Mouse (Mus musculus) right cerebral cortex, postnatal 10 days (tissue): ENCODE measurements around the gene Arhgef3.

Experiments
- DNase-seq, 2 experiments: peaks; one replicate each; pipeline ENCODE4 v3.0.0; 2021; ENCODE audit warnings: low spot score in 2 of 2

The Arhgef3 gene

DNA sequence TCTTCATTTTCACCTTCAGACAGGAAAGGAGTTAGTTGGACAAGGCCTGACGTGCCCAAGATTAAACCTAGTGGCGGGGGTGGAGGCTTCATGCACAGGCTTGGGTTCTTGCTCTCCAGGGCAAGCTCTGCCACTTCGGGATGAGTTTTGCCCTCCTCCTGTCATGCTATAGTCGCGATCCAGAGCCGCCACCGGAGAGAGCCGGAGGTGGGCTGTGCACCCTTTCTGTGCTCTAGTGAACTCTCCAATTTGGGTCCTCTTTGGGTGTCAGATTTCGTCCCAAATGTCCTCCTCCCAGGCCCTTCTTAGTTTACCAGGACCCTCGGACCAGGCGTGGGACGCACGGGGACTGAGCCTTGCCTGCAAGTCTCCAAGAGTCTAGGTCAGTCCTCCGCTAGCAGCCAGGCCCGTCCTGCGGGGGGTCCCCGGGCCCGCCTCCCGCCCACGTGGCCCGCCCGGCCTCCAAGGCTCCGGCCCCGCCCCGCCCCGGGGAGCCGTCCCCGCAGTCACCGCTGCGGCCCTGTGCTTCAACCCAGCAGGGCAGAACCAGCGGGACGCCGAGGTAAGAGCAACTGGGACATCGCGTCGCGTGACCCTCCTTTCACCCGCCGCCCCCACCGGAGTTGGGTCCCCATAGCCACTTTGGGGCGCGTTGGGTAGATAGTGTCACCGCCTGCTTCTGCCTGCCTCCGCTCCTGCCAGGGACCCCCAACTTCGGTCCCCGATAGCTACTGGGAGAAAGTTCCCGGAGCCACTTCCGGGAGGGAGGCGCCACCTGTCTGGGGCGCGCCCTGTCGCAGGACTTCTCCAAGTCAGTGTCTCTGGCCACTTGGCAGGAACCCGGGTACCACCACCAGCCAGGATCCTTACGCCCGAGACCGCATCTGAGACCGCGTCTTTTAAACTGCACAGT is at the start of gene Arhgef3:
Arhgef3 (plus strand) TSS at position 538 of the 913 bp plus-strand sequence.
- DNase-seq, result peak in 1 of 2 experiments; percentile 39

DNA sequence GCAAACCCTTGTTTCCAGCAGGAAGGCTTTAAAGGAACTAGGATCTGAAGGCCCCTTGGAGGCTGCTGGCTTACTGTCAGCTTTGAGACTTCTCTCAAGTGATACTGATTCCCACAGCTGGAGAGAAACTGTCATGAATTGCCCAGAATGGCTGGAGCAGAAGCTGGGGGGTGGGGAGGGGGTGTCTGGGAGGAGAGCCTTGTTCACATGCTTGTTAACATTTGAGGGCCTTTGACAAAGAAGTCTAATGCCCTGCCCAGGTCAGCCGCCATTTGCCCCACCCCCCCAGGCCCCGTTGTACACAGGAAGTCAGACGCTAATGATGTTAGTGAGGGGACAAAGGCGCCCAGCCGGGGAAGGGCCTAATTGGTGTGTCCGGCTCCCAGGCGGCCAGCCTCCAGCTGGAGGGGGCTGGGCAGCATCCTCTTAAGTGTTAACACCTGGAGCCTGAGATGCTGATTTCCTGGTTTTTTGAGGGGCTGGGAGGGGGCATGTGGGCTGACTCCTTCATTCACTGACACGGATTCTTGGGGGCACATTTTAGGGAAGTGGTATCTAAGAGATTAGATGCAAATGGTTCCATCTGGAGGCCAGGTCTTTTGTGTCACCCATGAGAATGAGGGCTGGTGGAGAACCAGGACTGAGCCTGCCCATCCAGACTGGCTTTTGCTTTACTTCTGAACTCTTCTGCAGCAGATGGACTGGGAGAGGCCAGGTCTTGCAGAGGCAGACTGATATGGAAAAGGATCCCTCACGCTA is 48.3 kb upstream of the Arhgef3 start:
- DNase-seq, result no peak

DNA sequence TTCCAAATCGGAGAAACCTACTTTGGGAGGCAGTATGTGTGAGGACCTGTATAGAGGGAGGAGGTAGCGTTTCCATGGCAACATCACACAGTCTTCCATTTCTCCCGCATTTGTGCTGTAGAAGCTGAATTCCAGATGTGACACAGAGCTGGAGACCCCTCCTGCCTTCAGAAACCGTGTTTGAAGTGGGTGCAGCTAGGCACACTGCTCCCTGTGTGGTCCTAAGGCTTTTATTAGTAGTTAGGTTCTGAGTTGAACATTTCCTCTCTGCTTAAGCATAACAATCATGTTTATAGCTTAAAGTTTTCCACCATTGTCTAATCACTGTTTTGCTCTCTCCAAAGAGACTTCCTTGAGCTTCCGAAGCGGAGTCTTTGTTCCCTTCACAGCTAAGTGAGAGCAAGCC is 46.8 kb upstream of the Arhgef3 start:
- DNase-seq, result no peak

DNA sequence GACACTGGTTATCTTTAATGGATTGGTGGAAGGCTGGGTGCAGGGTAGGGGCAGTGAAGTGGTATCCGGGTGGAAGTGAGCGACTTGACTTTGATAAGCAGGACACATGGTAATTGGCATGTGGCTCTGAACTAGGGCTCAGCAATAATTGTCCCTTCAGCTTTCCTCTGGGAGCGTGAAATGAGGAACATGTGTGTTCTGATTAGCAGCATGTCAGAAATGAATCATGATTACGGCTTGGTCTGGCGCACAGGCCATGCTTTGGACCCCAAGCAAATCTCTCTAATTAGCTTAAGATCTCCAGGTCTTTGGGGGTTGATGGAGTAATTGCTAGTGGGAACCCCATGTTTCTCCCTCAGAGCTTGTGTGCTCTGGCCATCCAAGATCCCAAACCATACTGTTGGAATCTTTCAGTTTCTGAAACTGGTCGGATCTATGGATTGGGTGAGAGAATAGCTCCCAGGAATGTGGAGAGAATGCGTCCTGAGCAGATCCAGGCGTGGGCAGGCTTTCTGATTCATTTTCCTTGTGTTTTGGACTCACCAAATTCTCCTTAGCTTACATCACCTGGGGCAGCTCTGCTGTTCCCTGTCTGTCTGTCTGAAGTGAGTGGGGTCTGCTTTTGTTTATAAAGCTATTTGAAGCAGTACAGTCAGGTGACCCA is 45.1 kb upstream of the Arhgef3 start:
- DNase-seq, result no peak

DNA sequence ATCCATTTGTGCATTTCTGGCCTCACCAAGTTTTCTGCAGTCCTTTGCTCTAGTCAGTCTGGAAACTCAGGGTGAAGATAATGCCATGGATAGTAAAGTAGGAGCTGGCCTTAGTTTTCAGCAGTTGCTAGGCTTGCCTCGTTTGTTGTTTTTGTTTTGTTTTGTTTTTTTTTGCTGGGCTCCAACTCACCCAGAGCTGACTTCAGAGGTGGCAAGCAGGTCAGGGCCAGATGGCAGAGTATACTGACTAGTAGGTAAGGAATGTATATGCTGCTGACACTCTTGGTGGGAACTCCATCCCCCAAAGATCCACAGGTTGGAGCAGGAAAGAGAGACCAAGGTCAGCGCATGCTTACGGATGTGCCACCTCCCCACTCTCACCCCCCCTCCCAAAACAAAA is 44.6 kb upstream of the Arhgef3 start:
- no peak for DNase-seq

DNA sequence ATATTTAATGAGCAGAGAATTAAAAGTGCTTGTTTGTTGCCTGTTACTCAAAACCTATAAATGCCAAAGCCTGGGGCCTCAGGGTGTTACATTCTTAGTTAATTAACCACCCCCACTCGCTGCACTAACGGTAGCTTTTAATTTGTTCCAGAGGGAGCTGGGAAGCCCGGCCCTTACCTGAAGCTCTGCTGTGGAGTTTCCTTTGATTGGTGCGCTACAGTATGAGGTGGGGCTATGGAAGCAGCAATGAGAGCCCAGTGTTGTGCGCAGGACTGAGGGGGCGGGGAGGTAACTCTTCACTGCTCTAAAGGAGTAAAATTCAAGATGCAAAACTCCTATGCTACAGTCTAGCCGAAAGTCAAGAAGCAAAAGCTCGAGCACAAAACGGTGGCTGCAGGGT is 43.9 kb upstream of the Arhgef3 start:
- no peak for DNase-seq

DNA sequence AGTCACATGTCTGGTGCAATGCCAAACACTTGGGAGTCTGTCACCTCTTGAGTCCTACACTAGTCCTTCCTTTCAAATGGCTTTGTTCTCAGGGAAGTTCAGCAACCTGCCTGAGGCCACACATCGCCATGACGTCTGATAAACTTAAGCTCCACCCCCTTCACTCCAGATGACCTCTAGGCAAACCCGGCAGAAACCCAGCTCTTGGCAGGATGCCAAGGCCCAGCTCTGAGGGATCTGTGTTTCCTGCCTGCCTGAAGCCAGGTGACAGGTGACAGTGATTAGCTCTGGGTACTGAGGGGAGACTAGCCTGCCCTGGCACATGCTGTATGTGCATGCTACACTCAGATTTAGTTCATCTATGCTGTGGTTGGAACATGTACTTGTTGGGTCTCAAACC is 42.7 kb upstream of the Arhgef3 start:
- no peak for DNase-seq

DNA sequence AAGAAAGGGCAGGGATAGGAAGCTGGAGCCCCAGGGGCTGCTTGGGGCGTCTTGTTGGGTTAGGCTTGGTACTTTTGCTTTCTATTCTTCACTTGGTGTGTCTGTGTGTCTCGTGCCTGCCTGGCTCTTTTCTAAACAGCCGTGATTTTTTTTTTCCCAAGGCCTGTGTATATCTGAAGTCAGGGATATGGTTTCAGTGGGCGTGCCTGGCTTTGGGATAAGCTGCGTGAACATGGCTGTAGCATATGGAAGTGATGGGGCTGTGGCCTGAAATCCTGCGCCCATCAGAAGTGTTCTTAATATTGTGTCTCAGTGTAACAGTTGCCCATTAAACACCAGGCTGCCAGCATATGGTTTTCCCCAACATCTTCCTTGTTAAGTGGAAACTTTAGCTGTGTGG is 39.6 kb upstream of the Arhgef3 start:
- no peak for DNase-seq

DNA sequence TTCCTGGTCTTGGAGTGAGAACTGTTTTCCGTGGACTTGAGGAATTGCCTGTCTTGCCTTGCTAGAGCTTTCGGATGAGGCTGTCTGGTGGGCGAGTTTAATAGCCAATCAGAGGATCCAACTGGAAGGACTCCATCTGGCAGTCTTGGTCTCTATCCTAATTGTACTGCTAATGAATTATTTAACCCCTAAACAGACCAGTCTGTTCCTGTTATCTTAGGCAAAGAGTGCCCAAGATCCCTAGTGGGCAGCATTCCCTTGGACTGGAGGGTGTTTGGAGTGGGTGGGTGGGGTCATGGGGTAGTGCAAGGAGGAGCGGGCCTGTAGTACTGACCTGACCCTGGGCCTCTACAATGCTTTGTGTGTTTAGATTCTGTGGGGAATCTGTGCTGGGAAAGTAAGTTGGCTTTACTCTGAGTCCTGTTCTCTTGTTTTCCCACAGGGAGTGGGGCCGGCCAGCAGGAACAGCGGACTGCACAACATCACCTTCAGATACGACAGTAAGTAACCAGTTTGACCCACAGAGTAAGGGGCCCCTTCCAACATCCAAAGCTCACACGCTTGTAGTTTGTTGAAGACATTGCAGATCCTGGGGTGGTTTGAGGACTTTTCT is 38.7 kb upstream of the Arhgef3 start:
- peak; percentile 42 to 43 for DNase-seq

DNA sequence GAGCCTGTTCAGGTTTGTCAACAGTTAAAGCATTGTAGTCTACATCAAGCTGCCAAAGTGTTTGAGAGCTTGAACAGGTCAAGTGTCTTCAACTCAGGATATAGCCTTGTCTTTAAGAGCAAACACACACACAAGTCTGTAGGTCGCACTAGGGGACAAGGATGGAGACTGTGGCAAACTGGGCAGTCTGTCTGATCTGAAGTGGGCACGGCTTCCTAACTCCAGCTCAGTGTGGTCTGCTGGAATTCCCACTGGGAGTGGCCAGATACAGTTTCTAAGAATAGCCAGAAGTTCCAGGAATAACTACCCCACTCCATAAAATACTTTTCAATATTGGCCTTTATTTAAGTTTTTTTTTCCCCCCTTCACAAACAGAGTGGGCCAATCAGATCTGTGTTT is 38.2 kb upstream of the Arhgef3 start:
- no peak for DNase-seq

DNA sequence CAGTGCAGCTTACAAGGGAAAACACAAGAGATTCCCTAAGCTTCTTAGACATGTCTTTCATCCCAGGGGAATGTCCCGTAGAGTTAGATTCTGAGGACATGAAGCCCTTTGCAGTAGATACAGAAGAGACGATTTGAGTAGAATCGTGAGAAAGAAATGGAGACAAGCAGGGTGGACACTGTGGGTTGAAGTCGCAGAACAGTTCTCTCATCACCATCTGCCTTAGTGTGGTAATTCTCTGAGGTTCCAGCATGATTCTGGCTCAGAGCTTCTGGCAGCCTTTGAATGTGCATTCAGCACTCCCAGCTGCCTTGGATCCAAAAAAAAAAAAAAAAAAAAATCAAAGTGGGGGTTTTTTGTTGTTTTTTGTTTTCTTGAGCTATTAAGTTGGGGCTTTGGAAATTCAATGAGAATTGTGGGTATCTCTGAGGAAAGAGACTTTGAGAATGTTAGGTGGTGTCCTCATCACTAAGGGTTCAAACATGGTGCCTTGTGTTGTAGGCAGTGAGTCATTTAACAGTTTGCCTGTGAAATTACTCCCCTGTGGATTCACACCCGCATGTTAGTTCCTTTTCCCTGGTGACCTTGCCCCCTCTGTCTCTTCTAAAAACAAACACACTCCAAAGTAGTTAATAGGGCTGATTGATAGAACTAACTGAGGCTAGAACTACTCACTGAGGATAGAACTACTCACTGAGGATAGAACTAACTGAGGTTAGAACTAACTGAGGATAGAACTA is 33.0 kb upstream of the Arhgef3 start:
- DNase-seq, result peak; percentile 58 to 74

DNA sequence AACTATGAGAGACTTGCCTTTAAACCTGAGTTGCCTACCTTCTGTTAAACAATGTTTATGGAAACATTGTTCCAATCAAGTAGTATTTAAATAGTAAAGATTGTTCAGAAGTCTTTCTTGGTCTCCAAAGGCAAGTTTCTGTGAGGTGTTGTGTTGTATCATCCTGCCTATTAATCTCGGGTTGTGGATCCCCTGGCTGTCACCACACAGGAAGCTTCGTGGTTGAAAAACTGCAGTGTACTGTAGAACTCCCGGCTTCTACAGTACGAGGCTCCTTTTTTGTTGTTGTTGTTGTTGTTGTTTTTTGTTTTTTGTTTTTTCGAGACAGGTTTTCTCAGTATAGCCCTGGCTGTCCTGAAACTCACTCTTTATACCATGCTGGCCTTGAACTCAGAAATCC is 29.2 kb upstream of the Arhgef3 start:
- DNase-seq, result no peak

DNA sequence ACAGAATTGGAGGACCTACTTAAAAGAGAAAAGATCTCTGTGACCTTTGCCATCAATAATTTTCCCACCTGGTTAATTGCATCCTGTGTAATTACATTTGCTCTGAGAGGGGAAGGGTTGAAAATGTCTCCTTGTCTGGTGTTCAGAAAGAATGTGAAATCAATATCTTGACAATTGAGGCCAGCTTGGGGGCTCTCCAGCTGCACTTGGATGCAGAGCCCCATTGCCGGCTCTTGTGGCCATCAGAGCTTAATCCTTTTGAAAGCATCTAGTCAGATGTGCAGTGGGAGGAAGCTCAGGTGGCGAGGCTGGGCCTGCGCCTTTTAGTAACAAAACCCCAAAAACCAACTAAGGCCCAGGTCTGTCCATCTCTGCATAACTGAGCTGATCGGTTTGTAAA is 28.7 kb upstream of the Arhgef3 start:
- no peak for DNase-seq

DNA sequence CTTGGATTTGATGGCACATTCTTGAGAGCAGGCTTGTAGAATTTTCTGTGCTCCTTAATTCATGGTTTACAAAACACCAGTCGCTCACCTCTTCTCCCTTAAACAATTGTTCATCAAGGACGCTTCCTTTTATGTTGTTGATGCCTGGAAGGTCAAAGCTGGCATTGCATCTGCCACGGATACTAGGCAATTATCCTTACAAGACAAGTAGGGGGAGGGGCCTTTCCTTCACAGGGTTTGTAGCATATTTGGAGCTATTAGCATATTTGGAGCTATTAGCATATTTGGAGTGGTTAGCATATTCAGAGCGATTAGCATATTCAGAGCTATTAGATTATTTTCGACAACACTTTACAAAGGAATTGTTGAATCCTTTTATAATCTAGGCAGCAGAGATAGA is 20.5 kb upstream of the Arhgef3 start:
- DNase-seq, result no peak

DNA sequence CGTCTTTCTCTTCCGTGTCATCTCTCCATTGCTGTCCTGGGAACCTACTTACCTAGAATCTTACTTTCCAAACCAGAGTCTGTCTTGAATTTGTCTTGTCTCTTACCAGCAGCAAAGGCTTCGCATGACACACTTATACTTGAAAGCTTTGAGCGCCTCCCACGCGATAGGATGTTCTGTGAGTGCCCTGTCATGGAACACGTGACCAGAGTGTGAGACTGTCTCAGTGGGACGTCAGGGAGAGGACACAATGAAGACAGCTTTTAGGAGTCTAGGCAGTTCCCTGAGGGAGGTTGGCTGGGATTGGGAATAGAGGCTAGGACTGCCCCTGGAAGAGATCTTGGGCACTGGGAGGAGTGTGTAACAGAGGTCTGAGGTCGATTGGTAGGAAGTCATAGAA is 18.6 kb upstream of the Arhgef3 start:
- no peak for DNase-seq

DNA sequence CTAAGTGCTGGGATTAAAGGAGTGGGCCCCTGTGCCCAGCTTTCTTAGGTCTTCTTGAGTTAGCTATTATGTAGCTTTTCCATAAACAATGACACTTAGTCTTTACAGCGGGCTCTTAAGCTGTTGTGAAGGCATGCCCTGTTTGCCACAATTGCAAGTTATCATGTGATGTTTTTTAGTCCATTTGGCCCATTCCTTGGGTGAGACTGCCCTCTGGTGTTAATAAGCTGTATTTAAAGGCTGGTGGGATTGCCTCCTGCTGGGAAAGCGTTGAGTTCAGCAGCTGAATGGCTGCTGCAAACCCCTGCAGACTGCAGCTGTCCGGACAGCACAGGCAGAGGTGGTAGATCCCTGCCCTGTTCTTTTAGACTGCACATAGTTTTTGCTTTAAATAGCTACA is 17.9 kb upstream of the Arhgef3 start:
- peak; percentile 72 to 81 for DNase-seq

DNA sequence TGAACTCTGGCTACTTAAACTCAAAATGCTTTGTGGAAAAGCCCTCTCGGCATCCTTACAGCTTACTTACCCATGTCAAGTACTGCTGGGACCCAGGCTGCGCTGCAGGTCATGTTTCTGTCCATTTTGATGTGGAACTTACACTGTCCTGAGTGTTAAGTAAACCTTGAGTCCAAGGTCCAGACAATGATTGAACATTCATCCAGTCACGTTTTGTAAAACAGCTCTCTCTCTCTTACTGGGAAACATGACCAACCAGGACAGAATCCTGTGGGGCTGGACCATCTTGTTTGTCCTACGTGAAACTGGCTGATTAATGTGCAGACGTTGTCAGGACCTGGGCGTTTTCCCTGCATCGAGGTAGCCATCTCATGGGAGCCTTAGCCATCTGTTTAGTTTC is 13.0 kb upstream of the Arhgef3 start:
- no peak for DNase-seq

DNA sequence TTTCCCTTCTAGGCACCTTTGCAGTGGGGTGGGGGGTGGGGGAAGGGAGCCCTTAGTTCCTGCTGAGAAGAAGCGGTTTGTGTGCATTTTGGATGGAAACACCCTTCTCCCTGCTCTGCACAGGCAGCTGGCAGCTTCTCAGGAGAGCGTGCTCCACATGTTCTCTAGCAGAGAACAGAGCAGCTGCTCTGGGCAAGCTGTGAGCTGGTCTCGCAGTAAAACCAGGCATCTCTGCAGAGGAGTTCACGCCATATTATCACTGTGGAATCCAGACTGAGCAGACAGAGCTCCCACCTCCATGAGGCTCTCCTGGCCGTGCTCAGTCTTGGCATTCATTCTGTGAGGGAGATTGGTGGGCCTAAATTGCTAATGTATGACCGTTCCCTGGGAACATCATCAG is 12.0 kb upstream of the Arhgef3 start:
- DNase-seq, result peak; percentile 63 to 69

DNA sequence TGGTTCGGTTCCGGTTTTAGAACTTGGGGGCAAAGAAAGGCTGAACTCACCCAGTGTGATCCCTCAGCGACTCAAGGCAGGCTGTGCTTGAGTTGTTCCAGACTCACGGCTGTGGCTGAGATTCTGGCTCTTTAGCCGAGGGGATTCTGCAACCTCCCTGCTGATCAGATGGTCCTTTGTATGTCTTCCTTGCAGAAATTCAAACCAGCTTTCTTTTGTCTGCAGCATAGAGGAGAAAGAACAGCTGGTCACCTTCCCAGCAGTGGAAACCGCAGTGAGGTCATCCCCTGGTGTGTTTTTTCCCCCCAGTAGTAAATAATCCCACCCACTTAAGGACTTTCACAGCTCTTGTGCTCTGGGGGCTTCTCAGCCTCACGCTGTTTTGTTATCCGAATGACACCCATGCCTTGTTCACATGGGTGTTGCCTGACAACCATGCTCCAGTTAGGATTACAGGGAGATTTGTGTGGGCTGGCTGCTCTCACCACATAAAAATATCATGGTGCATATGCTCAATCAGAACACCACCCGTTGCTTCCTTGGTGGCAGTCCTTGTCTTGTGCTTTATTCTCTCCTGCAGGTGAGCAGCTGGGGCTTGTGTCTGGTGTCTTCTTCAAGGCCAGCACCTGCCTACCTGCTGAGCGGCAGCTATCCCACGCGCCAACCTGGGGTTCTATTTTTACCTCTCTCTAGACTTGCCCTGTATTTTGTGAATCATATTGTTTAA is 8.8 kb upstream of the Arhgef3 start:
- peak; percentile 51 to 82 for DNase-seq

DNA sequence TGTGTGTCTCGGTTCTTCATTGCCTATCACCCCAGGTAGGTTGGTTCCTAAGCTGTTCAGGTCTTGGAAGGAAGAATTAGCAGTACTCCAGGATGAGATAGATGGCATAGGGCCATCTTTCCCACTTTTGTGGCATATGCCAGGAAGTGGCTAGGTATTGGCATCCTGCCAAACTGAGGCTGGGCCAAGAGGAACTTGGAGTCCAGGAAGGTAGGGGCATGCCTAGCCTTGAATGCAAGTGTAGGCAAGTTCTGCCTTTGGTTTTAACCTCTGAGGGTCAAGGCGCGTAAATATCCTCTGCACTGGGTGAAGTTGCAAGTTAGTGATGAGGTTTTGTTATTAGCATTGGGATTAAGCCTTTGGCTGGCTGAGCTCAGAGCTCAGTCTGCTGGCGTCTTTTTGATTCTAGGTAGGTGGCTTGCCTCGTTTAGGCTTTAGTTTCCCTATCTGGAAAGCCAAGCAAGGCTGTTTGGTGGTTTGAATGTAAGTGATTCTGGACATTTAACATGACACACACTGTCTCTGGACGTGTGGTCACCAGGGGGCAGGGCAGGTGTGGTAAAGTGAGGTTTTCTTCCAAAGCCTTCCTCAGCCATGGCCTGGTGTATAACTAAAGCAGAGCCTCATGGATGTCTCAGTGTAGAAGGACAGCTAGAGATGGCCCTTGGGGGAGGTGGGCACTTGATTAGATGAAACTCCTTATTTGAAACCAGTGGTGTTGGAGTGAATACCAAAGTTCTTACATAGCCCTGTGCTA is 5.8 kb upstream of the Arhgef3 start:
- peak in 1 of 2 experiments; percentile 42 for DNase-seq
